Mouse (Mus musculus): ENCODE measurements around the gene Rxfp3.

GRCm38 (mm10) chr15:11010976-11011548, 26.7 kb downstream of the Rxfp3 start:
- TF ChIP-seq CTCF (IDR thresholded peaks at IDR 0.05; ENCODE audit: control insufficient read depth, insufficient read depth, insufficient read length) = no peak
- TF ChIP-seq MAX (IDR thresholded peaks at IDR 0.05) = no peak
- TF ChIP-seq CEBPB (IDR thresholded peaks at IDR 0.05; ENCODE audit: low read depth) = no peak
- no peak for TF ChIP-seq USF1 (IDR thresholded peaks at IDR 0.05; ENCODE audit: low read depth)
- no peak for TF ChIP-seq FOSL1 (IDR thresholded peaks at IDR 0.05; ENCODE audit: insufficient read depth, low read length, poor library complexity, severe bottlenecking)
- TF ChIP-seq MYOG (IDR thresholded peaks at IDR 0.05; ENCODE audit: control insufficient read depth, extremely low read depth, insufficient read length) = no peak
